Mouse (Mus musculus): ENCODE results near the gene Smagp. TPM values are rescaled to one million over a fixed set of nuclear protein-coding genes. Genes with fewer than 3 reads are reported as not detected.
A peak's percentile ranks its signal among the peaks of the same experiment; 100 is the strongest.

Smagp gene
- total RNA-seq, 2 experiments from 2014 or later, result 13.7 to 15.5 TPM

- DNase-seq (ENCODE audit: low spot score), result no peak
- intact Hi-C loops (cut with DNase I), result no loop called here
Measured at GRCm38 (mm10) chr15:100600696-100601272, 36.0 kb downstream of the Smagp start.

GRCm38 (mm10) chr15:100600047-100600695 is 36.6 kb downstream of the Smagp start:
- peak; percentile 62 for DNase-seq (ENCODE audit: low spot score)
- intact Hi-C loops (cut with DNase I), result no loop called here

GRCm38 (mm10) chr15:100599276-100600046 is 37.3 kb downstream of the Smagp start, which contains the start of gene Pou6f1:
Pou6f1 (minus strand) TSS chr15:100599984.
- intact Hi-C loops (cut with DNase I), result loop anchor here (2.0 kb wide), 1 partner anchor 13 kb away; no protein-coding TSS in a partner anchor
- peak; percentile 39 for DNase-seq (ENCODE audit: low spot score)

- DNase-seq (ENCODE audit: low spot score), result no peak
- intact Hi-C loops (cut with DNase I), result loop anchor here (2.0 kb wide), 1 partner anchor 14 kb away; no protein-coding TSS in a partner anchor
Measured at GRCm38 (mm10) chr15:100598883-100599275, 37.9 kb downstream of the Smagp start.

- intact Hi-C loops (cut with DNase I), result loop anchor here (2.0 kb wide), 1 partner anchor 14 kb away; no protein-coding TSS in a partner anchor
- DNase-seq (ENCODE audit: low spot score), result no peak
Measured at GRCm38 (mm10) chr15:100598287-100598882, 38.4 kb downstream of the Smagp start.

GRCm38 (mm10) chr15:100592817-100593216 is 43.9 kb downstream of the Smagp start:
- no peak for DNase-seq (ENCODE audit: low spot score)
- intact Hi-C loops (cut with DNase I), result no loop called here

GRCm38 (mm10) chr15:100590436-100590835 is 46.3 kb downstream of the Smagp start:
- DNase-seq (ENCODE audit: low spot score), result no peak
- intact Hi-C loops (cut with DNase I), result no loop called here

GRCm38 (mm10) chr15:100588297-100588696 is 48.4 kb downstream of the Smagp start:
- intact Hi-C loops (cut with DNase I), result no loop called here
- DNase-seq (ENCODE audit: low spot score), result no peak

- intact Hi-C loops (cut with DNase I), result no loop called here
- no peak for DNase-seq (ENCODE audit: low spot score)
Measured at GRCm38 (mm10) chr15:100587166-100587565, 49.6 kb downstream of the Smagp start.

GRCm38 (mm10) chr15:100585931-100586330 is 50.8 kb downstream of the Smagp start:
- intact Hi-C loops (cut with DNase I), result no loop called here
- DNase-seq (ENCODE audit: low spot score), result no peak

- intact Hi-C loops (cut with DNase I), result no loop called here
- DNase-seq (ENCODE audit: low spot score), result no peak
Measured at GRCm38 (mm10) chr15:100580108-100580507, 56.6 kb downstream of the Smagp start.

- intact Hi-C loops (cut with DNase I), result no loop called here
- DNase-seq (ENCODE audit: low spot score), result no peak
Measured at GRCm38 (mm10) chr15:100577972-100578371, 58.8 kb downstream of the Smagp start.

GRCm38 (mm10) chr15:100576810-100577209 is 59.9 kb downstream of the Smagp start:
- intact Hi-C loops (cut with DNase I), result no loop called here
- DNase-seq (ENCODE audit: low spot score), result no peak

GRCm38 (mm10) chr15:100576392-100576791 is 60.3 kb downstream of the Smagp start:
- intact Hi-C loops (cut with DNase I), result no loop called here
- DNase-seq (ENCODE audit: low spot score), result no peak

GRCm38 (mm10) chr15:100575366-100575765 is 61.4 kb downstream of the Smagp start:
- intact Hi-C loops (cut with DNase I), result no loop called here
- DNase-seq (ENCODE audit: low spot score), result no peak

- intact Hi-C loops (cut with DNase I), result no loop called here
- no peak for DNase-seq (ENCODE audit: low spot score)
Measured at GRCm38 (mm10) chr15:100574378-100574777, 62.4 kb downstream of the Smagp start.

GRCm38 (mm10) chr15:100573946-100574345 is 62.8 kb downstream of the Smagp start:
- intact Hi-C loops (cut with DNase I), result no loop called here
- DNase-seq (ENCODE audit: low spot score), result no peak
